Mouse (Mus musculus): ENCODE measurements around the gene Olfr311.
"Not testable (repeated sequence)": the region's sequence is repeated elsewhere in the genome, so short reads cannot be mapped to it uniquely, and the experiment has no call there.

DNA sequence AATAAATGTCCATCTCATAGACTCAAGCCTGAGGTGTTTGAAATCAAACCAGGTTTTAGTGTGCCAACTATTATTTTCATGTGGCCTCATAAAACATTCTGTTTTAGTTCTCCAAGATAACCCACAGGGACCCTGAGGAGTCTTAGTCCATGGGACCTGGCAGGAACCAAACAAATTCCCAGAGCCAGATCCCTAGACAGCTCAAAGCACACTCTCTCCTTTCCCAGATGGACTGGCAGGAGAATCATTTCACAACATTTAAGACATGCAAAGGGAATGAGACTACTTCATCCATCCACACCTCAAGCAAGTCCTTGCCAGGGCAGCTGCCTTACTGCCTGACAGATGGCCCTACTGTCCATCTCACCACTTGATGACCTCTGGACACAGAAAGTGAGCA, 10.1 kb upstream of the Olfr311 start, which contains the start of gene Olfr312:
- not testable (repeated sequence) for TF ChIP-seq ETS1 (IDR thresholded peaks at IDR 0.05; ENCODE audit: low read depth, low read length); POLR2A (IDR thresholded peaks at IDR 0.05; ENCODE audit: control insufficient read depth in 1 of 2, insufficient read depth in 1 of 2, low read depth in 1 of 2, low read length in 2 of 2, poor library complexity in 1 of 2); CTCF (IDR thresholded peaks at IDR 0.05 in 2 of 3, conservative IDR thresholded peaks at IDR 0.05 in 1 of 3; ENCODE audit: control insufficient read depth in 1 of 3, insufficient read depth in 1 of 3, low read depth in 2 of 3, low read length in 3 of 3, poor library complexity in 1 of 3, severe bottlenecking in 1 of 3)

All from MEL (cell line).